Comparison of ENCODE assay signal across 9 mouse cellular contexts in genomic region chr14:14686101-14686551, GRCm38 (mm10). TPM values are rescaled to one million over a fixed set of nuclear protein-coding genes. Genes with fewer than 3 reads are reported as not detected.
DNase-seq lines count a peak whose midpoint lies in the region; ATAC-seq and TF ChIP-seq lines count a peak whose summit lies in the region.
"Had no signal": no experiment of that assay in that cellular context is flagged by ENCODE, and none has a peak within 500 bp of the region (broad histone marks: within the 10 kb centered on the region; RNA-seq: fewer than 3 reads in every experiment).

No protein-coding gene starts in this region.

- no peak for TF ChIP-seq CTCF in bone marrow, adult 2 months (IDR thresholded peaks at IDR 0.05; ENCODE audit: control insufficient read depth, insufficient read depth, low read length)

- intact Hi-C loops in heart, postnatal 25 days (cut with DNase I): no loop called here

- ATAC-seq in megakaryocyte progenitor cell, adult 5-6 weeks (replicated peaks; ENCODE audit: poor library complexity): peak; percentile 57

- TF ChIP-seq POLR2A in bone marrow, adult 2 months (IDR thresholded peaks at IDR 0.05; ENCODE audit: borderline replicate concordance, control insufficient read depth, low read depth, low read length): no peak

- peak; percentile 14 to 23 for DNase-seq in layer of hippocampus, postnatal 10 days (ENCODE audit: low spot score in 2 of 2)
- no peak for DNase-seq in layer of hippocampus, postnatal 14 days (ENCODE audit: low spot score in 2 of 2)
- DNase-seq in cerebellum, adult 8-10 months: peak; percentile 28
- DNase-seq in heart, postnatal 25 days (ENCODE audit: low spot score): no peak
- no peak for DNase-seq in left cerebral cortex, adult 11 months (ENCODE audit: low spot score)

- peak overlapping the region; percentile 22; the same call in 1 of the 2 replicates for H3K27ac ChIP-seq in bone marrow, adult 2 months (ENCODE audit: control insufficient read depth, insufficient read depth, low read depth, low read length, poor library complexity)
- H3K27ac ChIP-seq: heart, embryonic 15.5 days; limb, embryonic 12.5 days had no signal

- no peaks in the 10 kb centered on the region; the same call in 1 of the 2 replicates for H3K4me1 ChIP-seq in bone marrow, adult 2 months (ENCODE audit: control insufficient read depth, insufficient read depth, low read length)
- H3K4me1 ChIP-seq: heart, embryonic 15.5 days; limb, embryonic 12.5 days had no signal

- WGBS in bone marrow, adult 2 months: 38% methylated on average over 7 of the region's 7 CpGs

- no peak overlapping the region for H3K4me3 ChIP-seq in bone marrow, adult 2 months (replicated peaks; ENCODE audit: control insufficient read depth, low read depth, low read length)
- H3K4me3 ChIP-seq: heart, embryonic 15.5 days; limb, embryonic 12.5 days had no signal

RNA-seq across cellular contexts. Expression of gene Slc4a7, which starts 16.0 kb away (rescaled TPM):
- 10 to 100 TPM; 44.7 to 52.3 TPM for total RNA-seq in layer of hippocampus, postnatal 10 days (2021)
- total RNA-seq in layer of hippocampus, postnatal 14 days (2021): 10 to 100 TPM; 42.1 to 51.6 TPM
- 5.6 and 11.0 TPM in 2 replicates for polyA plus RNA-seq in bone marrow, adult 2 months (2011; ENCODE audit: insufficient read depth, insufficient read length, low replicate concordance, missing spikeins)
- 26.3 and 32.9 TPM in 2 replicates for total RNA-seq in megakaryocyte progenitor cell, adult 5-6 weeks (2015)
- total RNA-seq in megakaryocyte progenitor cell, adult 5-6 weeks (2017): 24.9 and 31.9 TPM in 2 replicates
- 10 to 100 TPM; 13.3 to 13.5 TPM for total RNA-seq in heart, postnatal 25 days (2021)

Comparison
In these comparisons a context has a peak if more than half of its experiments do, and no peak if none do; other contexts are left out.
1. DNase-seq: peak in layer of hippocampus, postnatal 10 days (2 of 2) and cerebellum, adult 8-10 months (single experiment); none in layer of hippocampus, postnatal 14 days (0 of 2), heart, postnatal 25 days (single experiment) and left cerebral cortex, adult 11 months (single experiment).